Mouse (Mus musculus): Measurements from ENCODE around the gene Baz2b.

DNA sequence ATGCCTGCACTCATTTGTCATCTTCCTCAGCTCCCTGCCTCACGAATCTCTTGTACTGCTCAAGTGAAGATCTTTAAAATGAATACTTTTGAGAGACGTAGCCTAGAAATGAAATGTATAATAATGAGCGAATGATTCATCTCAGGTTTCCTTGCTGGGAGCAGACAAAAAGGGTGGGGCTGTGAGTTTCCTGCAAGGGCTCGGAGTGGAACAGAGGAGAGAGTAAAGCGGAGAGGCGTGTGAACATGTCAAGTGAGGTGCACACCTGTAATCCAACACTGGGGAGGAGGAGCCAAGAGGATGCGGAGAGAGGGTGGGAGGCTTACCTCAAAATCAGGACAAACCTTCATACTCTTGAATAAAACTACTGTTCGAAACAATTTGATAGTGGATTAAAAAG is 312.8 kb downstream of the Baz2b start:
- TF ChIP-seq CTCF (IDR thresholded peaks at IDR 0.05; ENCODE audit: borderline replicate concordance, insufficient read depth, low read depth, low read length) (no peak), POLR2A (IDR thresholded peaks at IDR 0.05; ENCODE audit: borderline replicate concordance, insufficient read depth, low read length) (no peak)
